Mouse (Mus musculus): ENCODE results near the gene M6pr. TPM values are rescaled to one million over a fixed set of nuclear protein-coding genes. Genes with fewer than 3 reads are reported as not detected.

M6pr gene
- total RNA-seq (2021): 159 and 168 TPM in 2 replicates
- long read RNA-seq, transcript M6pr-201 (7 exons, 2,515 nt): major isoform, 262 of 298 reads
- long read RNA-seq, partial matches to known transcripts: 32 of 298 reads
- long read RNA-seq, other reads (novel, unspliced or antisense): 3 of 298 reads

- DNase-seq: peak; percentile 90
Observed at GRCm38 (mm10) chr6:122308505-122309393, at the start of gene M6pr. Gene M6pr (plus strand): TSS chr6:122308720.

- DNase-seq: no peak
Observed at GRCm38 (mm10) chr6:122262543-122262942, 46.0 kb upstream of the M6pr start.

- DNase-seq: peak; percentile 75
Observed at GRCm38 (mm10) chr6:122268561-122268960, 40.0 kb upstream of the M6pr start.

GRCm38 (mm10) chr6:122269170-122269569 lies 39.4 kb upstream of the M6pr start:
- DNase-seq: no peak

- no peak for DNase-seq
Observed at GRCm38 (mm10) chr6:122270152-122270551, 38.4 kb upstream of the M6pr start.

- no peak for DNase-seq
Observed at GRCm38 (mm10) chr6:122274546-122274945, 34.0 kb upstream of the M6pr start.

GRCm38 (mm10) chr6:122276565-122276964 lies 32.0 kb upstream of the M6pr start:
- no peak for DNase-seq

GRCm38 (mm10) chr6:122282782-122283181 lies 25.7 kb upstream of the M6pr start, which contains the start of gene Klrg1:
Gene Klrg1 (minus strand): TSS chr6:122282882.
- DNase-seq: no peak

- DNase-seq: no peak
Observed at GRCm38 (mm10) chr6:122283429-122283828, 25.1 kb upstream of the M6pr start.

- DNase-seq: no peak
Observed at GRCm38 (mm10) chr6:122284304-122284703, 24.2 kb upstream of the M6pr start.

GRCm38 (mm10) chr6:122284823-122285222 lies 23.7 kb upstream of the M6pr start:
- no peak for DNase-seq

- DNase-seq: no peak
Observed at GRCm38 (mm10) chr6:122288263-122288662, 20.3 kb upstream of the M6pr start.

GRCm38 (mm10) chr6:122289313-122289712 lies 19.2 kb upstream of the M6pr start:
- DNase-seq: no peak

GRCm38 (mm10) chr6:122290253-122290652 lies 18.3 kb upstream of the M6pr start:
- no peak for DNase-seq

GRCm38 (mm10) chr6:122291264-122291663 lies 17.3 kb upstream of the M6pr start:
- no peak for DNase-seq

- no peak for DNase-seq
Observed at GRCm38 (mm10) chr6:122291735-122292134, 16.8 kb upstream of the M6pr start.

GRCm38 (mm10) chr6:122292184-122292583 lies 16.3 kb upstream of the M6pr start:
- DNase-seq: no peak

- DNase-seq: no peak
Observed at GRCm38 (mm10) chr6:122293121-122293520, 15.4 kb upstream of the M6pr start.

GRCm38 (mm10) chr6:122293796-122294195 lies 14.7 kb upstream of the M6pr start:
- DNase-seq: no peak

GRCm38 (mm10) chr6:122294290-122294689 lies 14.2 kb upstream of the M6pr start:
- no peak for DNase-seq

GRCm38 (mm10) chr6:122295242-122295641 lies 13.3 kb upstream of the M6pr start:
- DNase-seq: no peak

- DNase-seq: no peak
Observed at GRCm38 (mm10) chr6:122296918-122297278, 11.6 kb upstream of the M6pr start.

GRCm38 (mm10) chr6:122297279-122298222 lies 11.0 kb upstream of the M6pr start:
- DNase-seq: no peak

Measured in adrenal gland, postnatal 25 days (tissue).